In genomic region chr13:36056509-36056908, GRCm38 (mm10) we compare ENCODE assay signal across 23 mouse cellular contexts.
DNase-seq lines count a peak whose midpoint lies in the region; ATAC-seq lines count a peak whose summit lies in the region.
"Had no signal": no experiment of that assay in that cellular context is flagged by ENCODE, and none has a peak within 500 bp of the region (broad histone marks: within the 10 kb centered on the region; RNA-seq: fewer than 3 reads in every experiment).

No protein-coding gene starts in this region.

- ATAC-seq in erythroblast, adult 5-6 weeks (replicated peaks; ENCODE audit: low FRiP score, poor library complexity, severe bottlenecking), result peak; percentile 36
- ATAC-seq in liver, embryonic 11.5 days (replicated peaks; ENCODE audit: low FRiP score), result 0 out of 2 replicates have a peak, but pooled peaks have one; percentile 44
- peak; percentile 58 for ATAC-seq in liver, embryonic 15.5 days (ENCODE audit: insufficient read depth)
- peak; percentile 39; the same call in 1 of the 2 replicates for ATAC-seq in megakaryocyte-erythroid progenitor cell, adult 5-6 weeks (replicated peaks; ENCODE audit: low FRiP score, low TSS enrichment, poor library complexity, severe bottlenecking)
- ATAC-seq: CD4-positive, CD25-positive, alpha-beta regulatory T cell, adult 4 months; forebrain, embryonic 16.5 days had no signal

- intact Hi-C loops in left cerebral cortex, postnatal 36 days (cut with DNase I), result no loop called here

- H3K27ac ChIP-seq in liver, embryonic 11.5 days (ENCODE audit: low read depth, low read length), result peak overlapping the region; percentile 95
- peak overlapping the region; percentile 97 for H3K27ac ChIP-seq in liver, embryonic 15.5 days (replicated peaks)
- H3K27ac ChIP-seq: embryonic facial prominence, embryonic 10.5 days; forebrain, embryonic 12.5 days; hindbrain, embryonic 10.5 days; hindbrain, embryonic 14.5 days had no signal

- H3K9ac ChIP-seq in liver, embryonic 11.5 days (ENCODE audit: low read depth, low read length), result peak overlapping the region; percentile 48
- H3K9ac ChIP-seq in liver, embryonic 15.5 days, result peak overlapping the region; percentile 38
- H3K9ac ChIP-seq: forebrain, embryonic 12.5 days; heart, embryonic 12.5 days; hindbrain, embryonic 14.5 days had no signal

- peak overlapping the region; percentile 53 for H3K4me2 ChIP-seq in liver, embryonic 11.5 days
- H3K4me2 ChIP-seq in liver, embryonic 15.5 days, result peak overlapping the region; percentile 67
- H3K4me2 ChIP-seq: forebrain, embryonic 12.5 days; heart, embryonic 12.5 days; hindbrain, embryonic 14.5 days had no signal

- H3K4me3 ChIP-seq in liver, embryonic 11.5 days (ENCODE audit: low read depth, low read length), result no peak overlapping the region
- H3K4me3 ChIP-seq in liver, embryonic 15.5 days (replicated peaks), result peak overlapping the region; percentile 34; the same call in 1 of the 2 replicates
- H3K4me3 ChIP-seq: embryonic facial prominence, embryonic 10.5 days; forebrain, embryonic 12.5 days; heart, embryonic 12.5 days; hindbrain, embryonic 10.5 days had no signal

- H3K4me1 ChIP-seq in liver, embryonic 11.5 days (replicated peaks; ENCODE audit: control insufficient read depth, insufficient read depth, low read length), result peaks cover 14% of the 10 kb centered on the region
- peaks cover 50% of the 10 kb centered on the region for H3K4me1 ChIP-seq in liver, embryonic 15.5 days (replicated peaks)
- H3K4me1 ChIP-seq: forebrain, embryonic 12.5 days had no signal

- H3K9me3 ChIP-seq in liver, embryonic 11.5 days (ENCODE audit: control insufficient read depth, low read length), result no peaks in the 10 kb centered on the region
- H3K9me3 ChIP-seq in liver, embryonic 15.5 days (replicated peaks), result no peaks in the 10 kb centered on the region
- H3K9me3 ChIP-seq: embryonic facial prominence, embryonic 10.5 days; forebrain, embryonic 12.5 days; G1E; heart, embryonic 12.5 days; hindbrain, embryonic 10.5 days had no signal

- 72% methylated on average over 1 of the region's 1 CpGs for WGBS in liver, embryonic 11.5 days
- 27% methylated on average over 1 of the region's 1 CpGs for WGBS in liver, embryonic 15.5 days (ENCODE audit: insufficient replicate concordance)

- DNase-seq in liver, embryonic 11.5 days (ENCODE audit: low spot score), result no peak
- no peak for DNase-seq in cerebellum, postnatal 14 days
- no peak for DNase-seq in left cerebral cortex, postnatal 36 days (ENCODE audit: low spot score in 2 of 2)
- DNase-seq in cerebellum, postnatal 25 days, result no peak
- DNase-seq: adrenal gland, adult 8-10 months; adrenal gland, postnatal 36 days; B cell, adult 2 months; cerebellum, adult 11 months; cerebellum, adult 8-10 months; cerebellum, postnatal 36 days; gastrocnemius, postnatal 10 days; heart, adult 18-20 months had no signal

- no peaks in the 10 kb centered on the region for H3K36me3 ChIP-seq in liver, embryonic 11.5 days (ENCODE audit: control insufficient read depth, insufficient read depth, low read length)
- H3K36me3 ChIP-seq in liver, embryonic 15.5 days (replicated peaks), result no peaks in the 10 kb centered on the region
- H3K36me3 ChIP-seq: embryonic facial prominence, embryonic 10.5 days; forebrain, embryonic 12.5 days; heart, embryonic 12.5 days; hindbrain, embryonic 10.5 days had no signal

- H3K27me3 ChIP-seq in liver, embryonic 11.5 days (replicated peaks; ENCODE audit: control insufficient read depth, insufficient read depth, low read length), result no peaks in the 10 kb centered on the region
- H3K27me3 ChIP-seq in liver, embryonic 15.5 days, result no peaks in the 10 kb centered on the region
- H3K27me3 ChIP-seq: forebrain, embryonic 12.5 days; heart, embryonic 12.5 days had no signal
